Mouse (Mus musculus): ENCODE measurements at regions not wholly inside any gene's neighbourhood (a gene's known extent, or its start where the extent isn't known, plus 50 kb on each side); places are given as distances from the start of the nearest gene placed in this dataset.
"Not testable (repeated sequence)": the region's sequence is repeated elsewhere in the genome, so short reads cannot be mapped to it uniquely, and the experiment has no call there.

DNA sequence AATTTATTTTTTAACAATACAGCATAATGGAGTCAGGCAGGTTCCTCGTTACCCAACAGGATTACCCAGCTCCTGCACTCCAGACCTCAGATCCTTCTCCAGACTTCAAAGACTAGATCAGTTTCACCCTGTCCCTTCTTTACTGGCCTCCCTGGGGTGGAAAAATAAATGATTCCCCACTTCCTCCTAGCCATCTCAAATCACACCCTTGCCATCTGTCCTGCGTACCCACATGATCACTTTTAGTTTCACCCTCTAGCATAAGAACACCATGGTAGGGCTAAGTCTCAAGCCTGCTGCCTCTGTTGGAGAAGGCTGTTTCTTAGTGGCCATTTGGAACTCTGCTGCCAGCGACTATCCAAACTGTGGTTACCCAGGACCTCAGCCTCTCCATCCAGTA lies 222.0 kb downstream of the Plxna1 start:
- no peak for DNase-seq (ENCODE audit: low spot score in 2 of 2)

- DNase-seq (ENCODE audit: low spot score in 2 of 2): no peak
Measured at GRCm38 (mm10) chr6:89153027-89153662, 209.3 kb downstream of the Plxna1 start.

GRCm38 (mm10) chr6:89157501-89157900 lies 204.9 kb downstream of the Plxna1 start:
- no peak for DNase-seq (ENCODE audit: low spot score in 2 of 2)

DNA sequence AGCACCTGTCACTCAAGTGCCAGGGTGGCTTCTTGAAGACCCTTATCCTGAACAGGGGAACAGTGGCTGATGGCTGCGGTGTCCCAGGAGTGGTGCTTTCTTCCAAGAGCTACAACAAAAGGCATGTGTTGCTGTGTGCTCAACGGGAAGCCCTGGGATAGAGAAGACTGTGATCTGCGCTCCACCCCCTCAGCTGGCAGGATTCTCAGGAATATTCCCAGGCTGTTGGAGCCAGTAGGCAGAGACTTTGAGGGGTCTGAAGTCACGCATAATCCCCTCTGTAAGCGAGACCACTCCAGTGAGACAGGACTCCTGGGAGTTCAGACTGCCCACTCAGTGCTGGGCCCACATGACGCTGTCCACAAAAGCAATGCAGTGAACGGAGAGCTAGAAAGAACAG lies 202.4 kb downstream of the Plxna1 start:
- no peak for DNase-seq (ENCODE audit: low spot score in 2 of 2)

DNA sequence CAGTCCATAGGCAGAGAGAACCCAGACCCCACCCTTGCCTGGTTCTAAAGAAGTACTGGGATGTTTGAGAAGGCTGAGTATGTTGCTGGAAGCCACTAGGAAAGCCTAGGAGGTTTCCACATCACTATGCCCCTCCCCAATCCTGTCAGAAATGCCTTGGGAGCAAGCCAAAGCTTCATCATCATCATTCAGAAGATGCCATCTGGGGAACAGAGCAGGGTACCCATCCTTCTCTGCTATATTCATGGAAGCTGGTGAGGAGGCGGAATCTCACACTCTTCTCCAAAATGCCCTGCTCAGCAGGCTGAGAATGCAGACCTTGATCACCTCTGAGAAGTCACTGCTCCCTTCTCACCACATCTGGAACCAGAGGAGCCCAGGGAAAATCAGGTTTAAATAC lies 200.7 kb downstream of the Plxna1 start:
- DNase-seq (ENCODE audit: low spot score in 2 of 2): no peak

GRCm38 (mm10) chr6:89169520-89169919 lies 192.9 kb downstream of the Plxna1 start:
- DNase-seq (ENCODE audit: low spot score in 2 of 2): no peak

GRCm38 (mm10) chr6:89184920-89185319 lies 177.5 kb downstream of the Plxna1 start:
- not testable (repeated sequence) for DNase-seq (ENCODE audit: low spot score in 2 of 2)

- not testable (repeated sequence) for DNase-seq (ENCODE audit: low spot score in 2 of 2)
Measured at GRCm38 (mm10) chr6:89200514-89201284, 161.7 kb downstream of the Plxna1 start.

DNA sequence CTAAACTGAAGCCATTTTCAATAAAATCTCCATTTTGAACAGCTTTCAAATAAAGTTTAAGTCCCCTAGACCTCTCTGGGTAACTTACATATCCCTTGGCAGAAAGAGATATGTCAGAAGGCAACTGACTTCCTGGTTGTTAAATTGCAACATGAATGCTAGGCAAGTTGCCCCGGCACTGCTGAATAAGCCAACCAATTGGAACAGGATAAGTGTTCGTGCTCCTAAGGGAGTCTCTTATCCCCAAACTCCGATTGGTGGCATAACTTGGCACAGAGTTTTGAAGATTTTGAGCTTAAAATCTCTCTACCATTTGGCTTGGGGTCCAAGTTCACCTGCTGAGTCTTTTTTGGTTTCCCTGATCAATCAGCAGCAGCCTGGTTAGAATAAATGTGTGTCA lies 147.4 kb downstream of the Plxna1 start:
- no peak for DNase-seq (ENCODE audit: low spot score in 2 of 2)

GRCm38 (mm10) chr6:89235416-89236075 lies 126.9 kb downstream of the Plxna1 start:
- DNase-seq (ENCODE audit: low spot score in 2 of 2): no peak

DNA sequence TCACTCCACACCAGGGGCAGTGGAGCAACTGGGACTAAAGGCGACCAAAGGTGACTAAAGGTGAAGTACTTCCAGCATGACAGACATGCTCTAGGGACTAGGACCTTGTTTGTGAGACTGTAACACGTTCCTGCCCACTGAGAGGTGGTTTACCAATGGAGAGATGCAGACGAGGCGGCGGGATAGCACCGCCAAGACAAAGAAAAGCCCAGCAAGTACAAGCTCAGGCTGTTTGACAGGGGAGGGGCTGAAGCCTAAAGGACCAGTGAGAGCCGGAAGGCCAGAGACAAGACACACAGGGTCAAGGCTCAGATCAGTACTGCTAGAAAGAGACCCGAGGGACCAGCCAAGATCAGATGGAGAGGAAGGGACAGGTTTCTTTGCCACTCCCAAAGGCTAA lies 126.2 kb downstream of the Plxna1 start:
- DNase-seq (ENCODE audit: low spot score in 2 of 2): peak in 1 of 2 experiments; percentile 49

DNA sequence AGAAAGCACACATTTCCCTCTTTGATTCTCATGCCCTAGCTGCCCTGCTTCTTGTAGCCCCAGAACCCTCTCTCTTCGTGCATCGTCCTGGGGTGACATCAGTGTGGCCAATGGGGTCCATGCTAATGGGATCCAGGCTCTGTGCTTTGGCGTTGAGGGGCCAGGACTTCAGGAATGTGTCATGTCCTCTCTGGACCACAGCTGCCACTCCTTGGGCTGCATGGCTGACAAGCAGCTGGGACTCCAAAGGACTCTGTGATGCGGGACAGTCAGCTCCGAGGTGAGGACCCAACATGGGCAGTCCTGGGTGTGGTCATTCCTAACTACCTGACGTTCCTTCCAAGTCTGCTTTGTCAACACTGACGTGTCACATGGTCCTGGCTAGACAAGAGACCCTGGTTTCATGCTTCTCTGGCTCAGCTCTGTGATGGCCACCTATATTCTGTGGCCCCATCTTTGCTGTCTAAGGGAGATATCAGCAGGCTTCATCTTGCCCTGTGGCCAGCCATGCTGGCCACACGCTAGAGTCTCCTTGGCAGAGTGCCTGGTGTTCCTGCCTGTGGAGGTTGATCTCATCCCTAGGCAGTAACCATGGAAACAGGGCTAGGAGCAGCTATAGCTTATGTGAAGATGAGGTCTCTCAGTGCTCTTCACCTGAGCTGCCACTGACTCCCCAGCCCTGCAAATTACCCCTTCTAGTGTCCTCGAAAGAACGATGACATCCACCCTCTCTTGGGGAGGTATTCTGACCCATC lies 125.4 kb downstream of the Plxna1 start:
- peak; percentile 15 to 56 for DNase-seq (ENCODE audit: low spot score in 2 of 2)

- peak in 1 of 2 experiments; percentile 14 for DNase-seq (ENCODE audit: low spot score in 2 of 2)
Measured at GRCm38 (mm10) chr6:89238871-89239270, 123.5 kb downstream of the Plxna1 start.

DNA sequence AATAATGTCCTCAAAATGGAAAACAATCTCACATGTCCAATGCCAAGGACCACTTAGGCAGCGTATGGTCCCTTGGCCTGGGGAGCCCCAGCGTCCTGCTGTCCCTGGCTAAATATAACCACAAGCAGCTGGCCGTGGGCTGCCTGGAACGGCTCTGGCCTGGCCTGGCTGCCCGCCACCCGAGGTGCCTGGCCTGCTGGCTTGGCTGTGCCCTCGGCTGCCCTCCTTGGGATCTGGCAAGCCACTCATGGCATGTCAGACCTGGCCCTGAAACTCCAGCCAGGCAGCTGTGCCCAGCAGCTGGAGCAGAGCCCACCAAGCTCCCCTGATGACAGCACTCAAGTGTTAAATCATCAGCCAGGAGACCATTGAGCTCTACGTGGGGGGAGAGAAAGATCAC lies 122.9 kb downstream of the Plxna1 start:
- DNase-seq (ENCODE audit: low spot score in 2 of 2): peak; percentile 27 to 59

DNA sequence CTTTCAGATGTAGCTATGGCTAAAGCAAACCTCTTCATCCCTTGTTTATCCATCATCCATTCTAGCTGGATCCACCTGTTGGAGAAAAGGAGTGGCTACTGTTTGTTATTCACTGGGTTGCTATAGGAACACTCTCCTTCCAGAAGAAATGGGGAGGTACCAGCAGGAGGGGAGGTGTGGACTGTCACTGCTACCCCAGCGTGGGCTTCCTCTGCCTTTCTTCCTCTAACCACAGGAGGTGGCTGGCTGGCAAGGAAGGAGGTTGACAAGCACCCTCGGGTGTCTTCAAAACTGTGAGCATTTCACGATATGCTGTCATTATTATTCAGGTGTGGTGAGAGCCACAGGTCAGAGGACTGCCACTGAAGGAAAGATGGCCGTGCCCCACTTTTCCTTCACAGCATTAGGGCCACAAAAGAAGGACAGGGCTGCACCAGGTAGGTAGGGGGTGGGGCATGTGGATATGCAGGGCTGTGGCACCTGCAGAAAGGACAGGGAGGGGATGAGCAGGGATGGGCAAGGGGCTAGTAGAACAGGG lies 122.2 kb downstream of the Plxna1 start:
- no peak for DNase-seq (ENCODE audit: low spot score in 2 of 2)

DNA sequence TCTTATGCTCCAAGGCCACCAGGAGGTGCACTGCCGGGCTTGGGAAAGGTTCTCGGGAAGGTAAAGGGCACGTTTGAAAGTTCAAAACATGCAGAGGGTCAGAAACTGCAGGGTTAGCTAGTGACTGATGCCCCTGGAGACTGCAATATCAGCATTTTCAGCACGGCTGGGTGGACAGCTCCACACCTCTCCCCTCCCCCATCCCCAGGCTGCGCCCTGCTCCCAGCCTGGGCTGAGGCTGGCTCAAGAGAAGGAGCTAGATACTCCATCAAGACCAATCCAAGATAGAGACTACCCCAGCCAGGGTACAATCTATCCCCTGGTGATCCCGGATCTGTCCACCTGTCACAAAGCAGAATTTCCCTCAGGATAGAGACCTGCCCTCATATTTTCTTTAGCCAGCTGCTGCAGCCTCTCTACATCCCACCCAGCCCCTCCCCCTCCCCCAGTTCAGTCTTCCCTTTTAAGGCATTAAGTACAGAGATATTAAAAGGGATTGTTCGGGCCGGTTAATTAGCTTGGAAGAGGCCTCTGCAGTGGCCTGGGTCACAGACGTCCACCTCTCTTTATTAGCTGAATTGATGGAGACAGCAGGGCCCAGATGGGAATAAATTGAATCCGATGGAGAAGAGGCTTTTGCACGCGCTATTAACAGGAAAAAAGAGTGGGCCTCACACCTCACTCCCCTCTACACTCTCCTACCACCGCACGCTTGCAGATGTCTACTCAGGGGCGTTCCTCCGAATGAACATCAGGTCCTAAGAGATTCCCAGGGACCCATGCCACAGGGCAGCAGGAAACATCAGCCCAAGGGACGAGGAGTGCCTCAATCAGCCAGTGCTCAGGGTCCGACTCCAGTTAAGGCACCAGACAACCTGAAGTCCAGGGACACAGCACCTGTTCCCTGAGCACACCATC lies 119.8 kb downstream of the Plxna1 start:
- peak in 1 of 2 experiments; percentile 59 for DNase-seq (ENCODE audit: low spot score in 2 of 2)

GRCm38 (mm10) chr6:89245506-89245905 lies 116.9 kb downstream of the Plxna1 start:
- DNase-seq (ENCODE audit: low spot score in 2 of 2): peak in 1 of 2 experiments; percentile 29

GRCm38 (mm10) chr6:89246261-89246660 lies 116.2 kb downstream of the Plxna1 start:
- DNase-seq (ENCODE audit: low spot score in 2 of 2): peak in 1 of 2 experiments; percentile 55

- DNase-seq (ENCODE audit: low spot score in 2 of 2): peak in 1 of 2 experiments; percentile 51
Measured at GRCm38 (mm10) chr6:89248574-89248973, 113.8 kb downstream of the Plxna1 start.

DNA sequence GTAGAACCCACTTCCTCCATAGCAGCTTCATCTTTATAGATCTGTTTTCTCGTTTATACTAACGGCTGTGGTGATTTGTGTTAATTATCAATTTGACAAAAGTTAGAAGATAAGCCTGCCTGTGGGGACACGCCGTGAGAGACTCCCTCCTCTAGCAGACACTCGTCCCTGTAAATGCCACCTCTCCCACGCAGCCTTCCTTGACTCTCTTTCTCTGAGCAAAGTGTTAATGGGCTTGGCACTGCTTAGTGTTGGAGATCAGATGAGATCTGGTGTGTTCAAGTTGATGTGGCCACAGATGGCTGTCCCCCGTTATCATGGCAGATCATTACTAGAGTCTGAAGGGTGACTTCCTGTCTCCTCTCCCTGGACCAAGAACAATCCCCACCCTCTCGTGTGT lies 113.1 kb downstream of the Plxna1 start:
- peak in 1 of 2 experiments; percentile 38 for DNase-seq (ENCODE audit: low spot score in 2 of 2)

- no peak for DNase-seq (ENCODE audit: low spot score in 2 of 2)
Measured at GRCm38 (mm10) chr6:89251641-89252040, 110.8 kb downstream of the Plxna1 start.
